Mouse (Mus musculus) midbrain, embryonic 14.5 days (tissue): ENCODE measurements around the gene Zdhhc7. TPM values are rescaled to one million over a fixed set of nuclear protein-coding genes. Genes with fewer than 3 reads are reported as not detected.
A peak's percentile ranks its signal among the peaks of the same experiment; 100 is the strongest.

ENCODE experiments used
- ATAC-seq: fragments of 200-750 bp; cut with Nextera tagmentation; 2 replicates; pipeline ENCODE4 v1.8.0; 2017; ENCODE audit warnings: moderate number of reproducible peaks, moderate library complexity; ENCODE audit not compliant: low FRiP score, low TSS enrichment
- DNase-seq: peaks from one replicate; pipeline ENCODE4 v3.0.0-alpha.2; 2015
- H3K27ac ChIP-seq: fragments of 300-500 bp; sonication (generic); replicated peaks from 2 replicates; pipeline ENCODE4 v1.5.1; 2014; ENCODE audit warnings: mild to moderate bottlenecking, low read depth, low read length, moderate library complexity
- H3K27me3 ChIP-seq: fragments of 300-500 bp; sonication (generic); 2 replicates; pipeline ENCODE4 v1.6.1; 2014; ENCODE audit warnings: low read length, control low read depth, mixed read lengths; ENCODE audit not compliant: control insufficient read depth, insufficient read depth
- H3K36me3 ChIP-seq: fragments of 300-500 bp; sonication (generic); 2 replicates; pipeline ENCODE4 v1.6.1; 2014; ENCODE audit warnings: low read length, control low read depth; ENCODE audit not compliant: control insufficient read depth, insufficient read depth
- H3K4me1 ChIP-seq: fragments of 300-500 bp; sonication (generic); 2 replicates; pipeline ENCODE4 v1.6.1; 2014; ENCODE audit warnings: mild to moderate bottlenecking, antibody characterized with exemption, low read length, control low read depth; ENCODE audit not compliant: control insufficient read depth, insufficient read depth
- H3K4me2 ChIP-seq: fragments of 300-500 bp; sonication (generic); 2 replicates; pipeline ENCODE4 v1.6.1; 2014; ENCODE audit warnings: mild to moderate bottlenecking, low read length, moderate library complexity
- H3K4me3 ChIP-seq: fragments of 300-500 bp; sonication (generic); replicated peaks from 2 replicates; pipeline ENCODE4 v1.5.1; 2014; ENCODE audit warnings: low read depth, low read length
- H3K9ac ChIP-seq: fragments of 300-500 bp; sonication (generic); replicated peaks from 2 replicates; pipeline ENCODE4 v1.6.1; 2014; ENCODE audit warnings: mild to moderate bottlenecking, low read length, moderate library complexity
- H3K9me3 ChIP-seq: fragments of 300-500 bp; sonication (generic); 2 replicates; pipeline ENCODE4 v1.6.1; 2016; ENCODE audit warnings: low read length, control low read depth, mixed read lengths; ENCODE audit not compliant: control insufficient read depth
- WGBS: fragments of 180-500 bp; shearing (Covaris S2); extraction: QIAGEN DNeasy Blood & Tissue Kit; methylation state at CpG from one replicate; pipeline ENCODE4 v1.1.7; 2014; 5-methylcytosine and 5-hydroxymethylcytosine counted together
- polyA plus RNA-seq: library from polyadenylated mRNA; unstranded; fragments of >200 nt; fragmentation: Nextera tagmentation; extraction: Ambion mirVana; gene quantifications from 2 replicates; pipeline ENCODE4 v1.2.1, GENCODE M21; 2014

Gene Zdhhc7
- 22.3 and 26.7 TPM in 2 replicates for polyA plus RNA-seq

GRCm38 (mm10) chr8:120101068-120101972 is at the start of gene Zdhhc7:
Gene Zdhhc7 (minus strand): TSS chr8:120101482.
- no peaks in the 10 kb centered on the region for H3K36me3 ChIP-seq
- no peaks in the 10 kb centered on the region for H3K9me3 ChIP-seq
- WGBS, result under 1% methylated on average over 88 of the region's 88 CpGs
- H3K4me2 ChIP-seq, result peak within 1 kb of the TSS; percentile 94
- peak within 1 kb of the TSS; percentile 94 for H3K27ac ChIP-seq
- peak within 1 kb of the TSS; percentile 93 for H3K9ac ChIP-seq
- peak within 1 kb of the TSS; percentile 91 for H3K4me3 ChIP-seq
- no peaks in the 10 kb centered on the region for H3K27me3 ChIP-seq
- H3K4me1 ChIP-seq, result peaks cover 20% of the 10 kb centered on the region
- DNase-seq (peak; percentile 87), ATAC-seq (peak; percentile 81)

GRCm38 (mm10) chr8:120150028-120150427 is 48.7 kb upstream of the Zdhhc7 start:
- ATAC-seq, result no peak
- Histone ChIP-seq H3K27me3 (no peaks in the 10 kb centered on the region), H3K4me1 (peaks cover 7% of the 10 kb centered on the region; the same call in 1 of the 2 replicates), H3K4me3 (no peak overlapping the region), H3K9ac (no peak overlapping the region), H3K36me3 (peaks cover 28% of the 10 kb centered on the region), H3K9me3 (no peaks in the 10 kb centered on the region), H3K27ac (no peak overlapping the region), H3K4me2 (no peak overlapping the region)
- no peak for DNase-seq
- WGBS, result 83% methylated on average over 12 of the region's 12 CpGs

DNA sequence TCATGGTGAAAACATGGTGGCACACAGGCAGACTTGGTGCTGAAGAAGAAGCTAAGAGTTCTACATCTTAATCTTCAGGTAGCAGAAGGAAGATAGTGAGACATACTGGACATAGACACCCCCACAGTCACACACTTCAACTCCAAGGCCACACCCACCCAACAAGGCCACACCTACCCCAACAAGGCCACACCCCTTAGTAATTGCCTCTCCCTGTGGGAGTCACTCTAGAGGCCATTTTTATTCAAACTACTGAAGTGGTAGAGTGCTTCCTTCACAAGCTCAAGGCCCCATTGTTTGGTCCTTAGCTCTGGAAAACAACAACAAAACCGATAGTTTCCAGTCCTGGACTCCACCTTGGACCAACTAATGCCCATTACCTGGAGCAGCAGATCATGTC is 44.8 kb upstream of the Zdhhc7 start:
- WGBS, result 76% methylated on average over 1 of the region's 1 CpGs
- H3K36me3 ChIP-seq, result peaks cover 13% of the 10 kb centered on the region; the same call in 1 of the 2 replicates
- no peaks in the 10 kb centered on the region for H3K9me3 ChIP-seq
- no peak overlapping the region for H3K9ac ChIP-seq
- H3K27ac ChIP-seq, result no peak overlapping the region
- H3K4me3 ChIP-seq, result no peak overlapping the region
- H3K4me2 ChIP-seq, result no peak overlapping the region
- H3K27me3 ChIP-seq, result no peaks in the 10 kb centered on the region
- DNase-seq, result no peak
- ATAC-seq, result no peak
- peaks cover 22% of the 10 kb centered on the region for H3K4me1 ChIP-seq

DNA sequence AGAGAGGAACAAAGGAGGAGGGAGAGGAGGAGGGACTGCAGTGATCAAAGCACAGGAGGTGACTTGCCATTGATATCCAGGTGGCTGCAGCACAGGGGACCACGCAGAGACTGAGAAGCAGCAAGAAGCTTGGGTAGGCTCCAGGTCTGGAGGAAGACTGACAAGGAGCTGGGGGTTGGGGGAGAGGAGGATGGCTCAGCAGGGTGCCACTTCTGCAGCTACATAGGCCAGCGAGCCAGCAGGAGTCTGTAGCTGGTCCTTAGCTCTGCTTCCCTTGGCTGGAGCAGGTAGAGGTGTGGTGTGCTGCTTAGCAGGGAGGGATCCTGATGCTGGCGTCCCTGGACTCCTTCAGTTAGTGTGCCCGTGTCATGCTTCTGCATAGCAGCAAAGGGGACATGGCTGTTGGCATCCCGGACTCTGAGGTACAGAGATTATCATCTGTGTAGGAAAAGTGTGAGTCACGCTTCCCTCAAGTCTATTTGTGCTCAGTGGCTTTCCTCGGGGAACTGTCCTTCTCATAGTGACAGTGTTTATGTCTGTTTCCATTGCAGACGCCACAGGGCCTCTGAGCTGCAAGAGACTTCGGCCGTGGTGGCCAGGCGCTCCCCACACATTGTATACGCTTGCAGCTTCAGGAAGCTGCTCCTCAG is 43.5 kb upstream of the Zdhhc7 start:
- peak overlapping the region; percentile 81 for H3K27ac ChIP-seq
- 51% methylated on average over 12 of the region's 12 CpGs for WGBS
- no peak overlapping the region for H3K4me3 ChIP-seq
- DNase-seq, result no peak
- H3K27me3 ChIP-seq, result no peaks in the 10 kb centered on the region
- peak overlapping the region; percentile 20; the same call in 1 of the 2 replicates for H3K9ac ChIP-seq
- peak overlapping the region; percentile 12 for H3K4me2 ChIP-seq
- peak; percentile 50 for ATAC-seq
- no peaks in the 10 kb centered on the region for H3K9me3 ChIP-seq
- peaks cover 22% of the 10 kb centered on the region for H3K4me1 ChIP-seq
- H3K36me3 ChIP-seq, result 0 out of 2 replicates have a peak, but pooled peaks cover 9% of the 10 kb centered on the region

DNA sequence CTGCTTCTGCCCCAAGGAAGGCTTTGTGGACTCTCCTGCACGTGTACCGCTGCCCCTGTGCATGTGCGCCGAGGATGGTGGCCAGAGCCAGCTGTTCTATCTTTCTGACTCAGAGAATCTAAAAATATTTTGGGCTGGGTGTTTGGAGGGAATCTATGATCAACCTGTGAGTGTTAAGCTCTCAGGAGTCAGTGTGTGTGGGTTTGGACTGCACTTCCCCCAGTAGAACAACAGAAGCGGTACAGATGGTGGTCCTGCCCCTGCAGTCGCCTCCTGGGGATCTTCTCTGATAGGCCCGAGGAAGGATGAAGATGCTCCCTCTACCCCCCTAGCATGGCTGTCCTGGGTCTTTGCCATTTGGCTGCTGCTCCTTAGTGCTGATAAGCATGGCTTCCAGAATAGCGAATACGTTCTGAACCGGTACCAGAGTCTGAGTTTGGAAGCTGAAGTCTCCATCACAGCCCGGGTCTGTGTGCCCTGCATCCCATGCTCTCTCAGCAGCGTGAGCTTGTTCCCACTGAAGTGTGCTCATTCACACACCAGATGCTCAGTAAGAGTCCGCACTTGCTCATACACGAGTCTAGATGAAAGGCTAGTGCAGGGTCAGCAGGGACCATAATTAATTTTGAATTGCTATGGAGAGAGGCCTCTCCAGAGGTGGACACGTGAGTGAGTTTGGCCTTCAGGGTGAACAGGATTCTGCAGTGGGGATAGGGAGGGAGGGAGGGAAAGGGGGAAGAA is 42.8 kb upstream of the Zdhhc7 start:
- Histone ChIP-seq H3K4me2 (no peak overlapping the region), H3K9ac (peak overlapping the region; percentile 20; the same call in 1 of the 2 replicates), H3K4me3 (no peak overlapping the region), H3K36me3 (0 out of 2 replicates have a peak, but pooled peaks cover 9% of the 10 kb centered on the region), H3K27me3 (no peaks in the 10 kb centered on the region), H3K27ac (peak overlapping the region; percentile 81), H3K4me1 (peaks cover 22% of the 10 kb centered on the region), H3K9me3 (no peaks in the 10 kb centered on the region)
- peak; percentile 57 for DNase-seq
- ATAC-seq, result peak; percentile 43
- WGBS, result 56% methylated on average over 15 of the region's 15 CpGs

- Histone ChIP-seq H3K27ac (no peak overlapping the region), H3K4me1 (peaks cover 22% of the 10 kb centered on the region), H3K9me3 (no peaks in the 10 kb centered on the region), H3K36me3 (no peaks in the 10 kb centered on the region), H3K9ac (no peak overlapping the region), H3K4me3 (no peak overlapping the region), H3K27me3 (no peaks in the 10 kb centered on the region), H3K4me2 (no peak overlapping the region)
- DNase-seq, result no peak
- 77% methylated on average over 3 of the region's 3 CpGs for whole genome bisulfite sequencing
- no peak for ATAC-seq
These were observed 39.5 kb upstream of the Zdhhc7 start for GRCm38 (mm10) chr8:120140769-120141168.

DNA sequence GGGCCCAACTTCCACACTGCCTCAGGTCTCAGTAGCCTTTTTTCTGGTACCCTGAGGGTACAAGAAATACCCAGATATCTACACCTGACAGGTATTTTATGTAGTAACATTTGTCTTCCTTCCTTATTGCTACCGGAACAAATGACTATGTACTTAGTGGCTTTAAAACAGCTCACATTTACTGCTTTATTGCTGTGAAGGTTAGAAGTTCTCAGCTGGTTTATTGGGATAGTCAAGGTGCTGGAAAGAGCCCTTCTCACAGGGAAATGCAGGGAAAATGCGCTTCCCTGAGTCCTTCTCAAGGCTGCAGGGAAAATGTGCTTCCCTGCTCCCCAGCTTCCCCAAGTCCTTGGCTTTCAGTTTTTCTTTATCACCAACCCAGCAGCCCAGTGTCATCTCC is 37.7 kb upstream of the Zdhhc7 start:
- DNase-seq (no peak), ATAC-seq (no peak)
- H3K36me3 ChIP-seq, result no peaks in the 10 kb centered on the region
- no peak overlapping the region for H3K9ac ChIP-seq
- no peak overlapping the region for H3K4me2 ChIP-seq
- H3K4me1 ChIP-seq, result peaks cover 4% of the 10 kb centered on the region
- no peaks in the 10 kb centered on the region for H3K9me3 ChIP-seq
- H3K27ac ChIP-seq, result no peak overlapping the region
- 96% methylated on average over 2 of the region's 2 CpGs for WGBS
- H3K27me3 ChIP-seq, result no peaks in the 10 kb centered on the region
- H3K4me3 ChIP-seq, result no peak overlapping the region

GRCm38 (mm10) chr8:120136618-120137017 is 35.3 kb upstream of the Zdhhc7 start:
- H3K36me3 ChIP-seq, result no peaks in the 10 kb centered on the region
- H3K4me1 ChIP-seq, result no peaks in the 10 kb centered on the region
- no peak overlapping the region for H3K4me2 ChIP-seq
- WGBS, result 58% methylated on average over 7 of the region's 7 CpGs
- H3K4me3 ChIP-seq, result no peak overlapping the region
- H3K9me3 ChIP-seq, result no peaks in the 10 kb centered on the region
- H3K27me3 ChIP-seq, result no peaks in the 10 kb centered on the region
- H3K9ac ChIP-seq, result no peak overlapping the region
- no peak for ATAC-seq
- DNase-seq, result no peak
- H3K27ac ChIP-seq, result no peak overlapping the region
